Mouse (Mus musculus) small intestine, adult 2 months (tissue): Measurements from ENCODE around the gene Rbm43.

Source experiments
- CTCF ChIP-seq: fragments of 200-500 bp; IDR thresholded peaks from 2 replicates; pipeline ENCODE4 v1.5.1; 2012; ENCODE audit warnings: low read depth, mild to moderate bottlenecking, control low read depth, inconsistent platforms, low read length, moderate library complexity, mixed read lengths; ENCODE audit not compliant: insufficient replicate concordance, insufficient read length; ENCODE audit errors: extremely low read depth
- POLR2A ChIP-seq: fragments of 200-500 bp; IDR thresholded peaks from 2 replicates; pipeline ENCODE4 v1.6.1; 2012; ENCODE audit warnings: low read depth, mild to moderate bottlenecking, control low read depth, inconsistent platforms, low read length, moderate library complexity

DNA sequence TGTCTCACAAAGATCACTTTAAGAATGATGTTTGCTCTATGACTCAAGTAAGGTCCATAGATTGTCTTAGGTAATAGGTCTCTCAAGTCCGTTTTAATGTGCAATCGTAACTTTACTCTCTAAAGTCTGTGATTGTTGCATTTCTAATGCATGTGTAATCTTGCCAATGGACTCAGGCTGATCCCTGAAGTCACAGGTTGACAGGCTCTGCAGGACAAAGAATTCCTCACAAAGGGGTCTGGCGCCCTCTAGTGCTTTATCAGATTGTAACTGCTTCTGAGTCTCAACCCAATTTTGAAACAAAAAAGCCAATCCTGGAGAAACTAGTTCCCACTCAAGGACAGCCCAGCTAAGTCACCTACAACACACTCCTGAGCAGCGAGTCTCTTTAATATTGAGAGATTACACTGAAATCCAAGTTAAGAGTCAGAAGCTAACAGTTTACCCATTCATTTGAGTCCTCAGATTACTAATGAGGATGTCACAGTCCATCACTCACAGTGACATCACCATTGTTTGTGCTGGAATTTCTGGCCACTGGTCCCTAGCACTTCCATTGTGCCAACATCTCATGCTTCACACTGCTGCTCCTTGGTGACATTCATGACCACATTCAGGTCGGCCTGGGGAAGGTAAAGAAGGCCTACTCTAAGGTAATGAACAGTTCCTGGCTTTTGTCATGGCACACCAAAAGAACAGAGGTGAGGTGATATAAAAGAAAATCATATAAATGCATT, 19.9 kb downstream of the Rbm43 start:
- peak; percentile 59; the same call in 1 of the 2 replicates for TF ChIP-seq CTCF
- TF ChIP-seq POLR2A = no peak
